Mouse (Mus musculus): ENCODE measurements at regions not wholly inside any gene's neighbourhood (a gene's known extent, or its start where the extent isn't known, plus 50 kb on each side); places are given as distances from the start of the nearest gene placed in this dataset.

- TF ChIP-seq CTCF (IDR thresholded peaks at IDR 0.05; ENCODE audit: low read depth, low read length) (no peak), EP300 (IDR thresholded peaks at IDR 0.05; ENCODE audit: insufficient read depth, low read depth, low read length) (no peak), POLR2A (IDR thresholded peaks at IDR 0.05; ENCODE audit: insufficient read depth, low read length) (no peak)
Measured at GRCm38 (mm10) chr13:3341416-3341815, 196.4 kb upstream of the Gdi2 start.
